8 mouse cellular contexts compared by ENCODE assay signal in genomic region chr11:46128548-46128945, GRCm38 (mm10). TPM values are rescaled to one million over a fixed set of nuclear protein-coding genes. Genes with fewer than 3 reads are reported as not detected.
DNase-seq lines count a peak whose midpoint lies in the region; ATAC-seq and TF ChIP-seq lines count a peak whose summit lies in the region.

No protein-coding gene starts in this region.

- peaks cover 13 to 19% of the 10 kb centered on the region in 2 experiments for H3K4me1 ChIP-seq in liver, embryonic 14.5 days (replicated peaks; ENCODE audit: control insufficient read depth in 2 of 2, insufficient read depth in 2 of 2, low read length in 1 of 2)

- no peaks in the 10 kb centered on the region for H3K36me3 ChIP-seq in liver, embryonic 14.5 days (replicated peaks; ENCODE audit: control insufficient read depth, insufficient read depth, low read depth)

- intact Hi-C loops in gastrocnemius, adult 2 months (cut with DNase I) = loop anchor here (1.0 to 5.0 kb wide), 3 partner anchors 76 to 111 kb away; partner anchors contain the start of gene Gm12166

- H3K4me3 ChIP-seq in gastrocnemius, adult 2 months = 0 out of 2 replicates have a peak overlapping the region, but pooled peaks have one; percentile 9
- H3K4me3 ChIP-seq in liver, embryonic 14.5 days (ENCODE audit: insufficient read depth in 1 of 2, low read depth in 2 of 2, low read length in 2 of 2) = no peak overlapping the region

- no peaks in the 10 kb centered on the region for H3K9me3 ChIP-seq in liver, embryonic 14.5 days (ENCODE audit: control insufficient read depth, low read length)

- peak; percentile 51 to 57 for DNase-seq in urinary bladder, adult 18-20 months (ENCODE audit: low spot score in 2 of 2)
- DNase-seq in urinary bladder, postnatal 10 days (ENCODE audit: low spot score) = no peak
- peak; percentile 36 for DNase-seq in c-Kit-negative CD71-positive TER-119-positive erythroid progenitor cells, embryonic 14.5 days (ENCODE audit: low read depth, low spot score)
- peak; percentile 85 for DNase-seq in gastrocnemius, adult 2 months
- peak; percentile 68 for DNase-seq in kidney, postnatal 14 days
- peak; percentile 17 to 30 (median 22) for DNase-seq in liver, embryonic 14.5 days (ENCODE audit: low read depth in 3 of 3, low spot score in 3 of 3)
- DNase-seq in right cerebral cortex, postnatal 36 days (ENCODE audit: low spot score in 2 of 2) = peak; percentile 41 to 46
- no peak for DNase-seq in MN1 (ENCODE audit: low spot score)

- WGBS in liver, embryonic 14.5 days (ENCODE audit: insufficient replicate concordance) = 56% methylated on average over 9 of the region's 9 CpGs

- H3K27me3 ChIP-seq in liver, embryonic 14.5 days (ENCODE audit: control insufficient read depth, insufficient read depth, low read length) = no peaks in the 10 kb centered on the region

- peak; percentile 34; the same call in 1 of the 2 replicates for ATAC-seq in liver, embryonic 14.5 days (ENCODE audit: insufficient read depth)

- no peak overlapping the region for H3K4me2 ChIP-seq in liver, embryonic 14.5 days (ENCODE audit: low read depth)

- no peak for TF ChIP-seq EP300 in liver, embryonic 14.5 days (IDR thresholded peaks at IDR 0.05; ENCODE audit: low read depth)

- no peak overlapping the region for H3K9ac ChIP-seq in liver, embryonic 14.5 days (replicated peaks)

- H3K27ac ChIP-seq in gastrocnemius, adult 2 months = peak overlapping the region; percentile 64
- H3K27ac ChIP-seq in liver, embryonic 14.5 days = no peak overlapping the region

- TF ChIP-seq CTCF in gastrocnemius, adult 2 months (IDR thresholded peaks at IDR 0.05) = peak; percentile 98
- peak; percentile 97 for TF ChIP-seq CTCF in liver, embryonic 14.5 days (IDR thresholded peaks at IDR 0.05; ENCODE audit: low read depth)

RNA-seq across cellular contexts. Expression of gene Nipal4, which starts 37.8 kb away (rescaled TPM):
- total RNA-seq in gastrocnemius, adult 2 months (2021) = not detected
- polyA plus RNA-seq in liver, embryonic 14.5 days (2012; rRNA removed) = 0.02 and 0.04 TPM in 2 replicates
- polyA plus RNA-seq in liver, embryonic 14.5 days (2014; fragmentation: Nextera tagmentation; extraction: Ambion mirVana) = not detected in 2 replicates

Comparison
In these comparisons a context has a peak if more than half of its experiments do, and no peak if none do; other contexts are left out.
1. DNase-seq: peak in urinary bladder, adult 18-20 months (2 of 2), c-Kit-negative CD71-positive TER-119-positive erythroid progenitor cells, embryonic 14.5 days (single experiment), gastrocnemius, adult 2 months (single experiment), kidney, postnatal 14 days (single experiment), liver, embryonic 14.5 days (3 of 3) and right cerebral cortex, postnatal 36 days (2 of 2); none in urinary bladder, postnatal 10 days (single experiment) and MN1 (single experiment).